In the genomic region with DNA sequence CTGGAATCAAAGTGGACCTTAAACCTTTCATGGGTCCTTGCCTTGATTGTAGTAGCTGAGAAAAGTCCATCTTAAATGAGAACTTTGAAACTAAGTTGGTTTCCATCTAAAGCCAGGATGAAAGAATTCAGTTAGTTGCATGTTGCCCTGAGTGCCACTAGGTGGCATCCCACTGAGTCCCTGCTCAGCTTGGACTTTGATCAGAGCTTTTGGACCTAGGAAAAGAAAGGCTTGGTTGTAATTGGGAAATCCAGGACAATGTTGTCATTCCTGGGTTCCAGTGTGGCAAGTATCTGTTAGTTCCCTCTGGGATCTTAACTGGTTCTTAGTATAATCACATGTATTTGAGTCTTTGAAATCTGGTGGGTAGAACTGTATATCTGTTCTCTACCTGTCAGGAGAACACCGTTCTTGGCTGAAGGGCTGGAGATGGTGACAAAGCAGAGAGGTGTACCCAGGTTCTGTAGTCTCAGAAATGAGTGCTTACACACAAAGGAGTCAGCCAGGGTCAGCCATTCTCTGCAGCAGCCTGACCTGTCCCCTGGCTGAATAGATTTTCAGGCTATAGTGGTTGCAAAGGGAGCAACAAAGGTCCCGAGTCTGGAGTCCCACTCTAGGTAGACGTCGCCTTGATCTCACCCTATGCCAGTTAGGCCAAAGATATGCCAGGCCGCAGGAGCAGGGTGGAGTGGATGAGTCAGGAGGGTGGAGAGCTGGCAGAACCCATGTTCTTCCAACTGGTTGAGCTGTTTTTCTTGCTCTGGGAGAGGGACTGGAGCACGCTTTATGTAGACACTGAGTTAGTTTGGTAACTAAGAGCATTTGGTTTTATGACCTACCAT, we compare ENCODE assay signal across 8 mouse cellular contexts. TPM values are rescaled to one million over a fixed set of nuclear protein-coding genes. Genes with fewer than 3 reads are reported as not detected.
DNase-seq lines count a peak whose midpoint lies in the region; ATAC-seq and TF ChIP-seq lines count a peak whose summit lies in the region.

No protein-coding gene starts in this region.

- peaks cover 45% of the 10 kb centered on the region for H3K36me3 ChIP-seq in hindbrain, postnatal 0 days (ENCODE audit: insufficient read depth, low read length)
- peaks cover 12% of the 10 kb centered on the region for H3K36me3 ChIP-seq in hindbrain, embryonic 11.5 days (ENCODE audit: control insufficient read depth, insufficient read depth, low read length)
- peaks cover 69 to 95% of the 10 kb centered on the region in 2 experiments for H3K36me3 ChIP-seq in CH12.LX (replicated peaks in 1 of 2; ENCODE audit: control insufficient read depth in 1 of 2, insufficient read depth in 1 of 2, low read length in 1 of 2)
- H3K36me3 ChIP-seq in intestine, postnatal 0 days (ENCODE audit: control insufficient read depth, insufficient read depth) = peaks cover 51% of the 10 kb centered on the region

- no peak for TF ChIP-seq POLR2A in CH12.LX (IDR thresholded peaks at IDR 0.05; ENCODE audit: low read depth, low read length)

- dilution Hi-C loops in CH12.LX (cut with MboI; ENCODE audit: extremely low pct_ligation_motif_present, extremely low pct_unique_long_range_greater_than_20kb, low sequenced_read_pairs) = no loop called here

- peak; percentile 81 for TF ChIP-seq CTCF in hindbrain, postnatal 0 days (IDR thresholded peaks at IDR 0.05; ENCODE audit: low read depth)
- peak; percentile 69 to 80; a peak in 3 of 4 replicates for TF ChIP-seq CTCF in CH12.LX (conservative IDR thresholded peaks at IDR 0.05 in 1 of 2, IDR thresholded peaks at IDR 0.05 in 1 of 2; ENCODE audit: low read depth in 2 of 2, low read length in 2 of 2)
- TF ChIP-seq CTCF in intestine, postnatal 0 days (IDR thresholded peaks at IDR 0.05; ENCODE audit: low read depth) = peak; percentile 91

- in situ Hi-C loops in CH12.LX (cut with MboI; ENCODE audit: low pct_ligation_motif_present, low pct_unique_long_range_greater_than_20kb, low sequenced_read_pairs) = no loop called here

- WGBS in hindbrain, postnatal 0 days = 93% methylated on average over 6 of the region's 6 CpGs
- 95% methylated on average over 6 of the region's 6 CpGs for WGBS in hindbrain, embryonic 11.5 days
- 75% methylated on average over 6 of the region's 6 CpGs for WGBS in intestine, postnatal 0 days

- no peak overlapping the region for H3K9ac ChIP-seq in hindbrain, postnatal 0 days (replicated peaks; ENCODE audit: low read length)
- no peak overlapping the region for H3K9ac ChIP-seq in hindbrain, embryonic 11.5 days (ENCODE audit: low read depth, low read length)
- no peak overlapping the region for H3K9ac ChIP-seq in CH12.LX (ENCODE audit: insufficient read depth, low read depth)
- no peak overlapping the region for H3K9ac ChIP-seq in intestine, postnatal 0 days (ENCODE audit: low read depth, low read length)

- no peak overlapping the region for H3K27ac ChIP-seq in hindbrain, postnatal 0 days
- H3K27ac ChIP-seq in hindbrain, embryonic 11.5 days (ENCODE audit: low read depth, low read length) = no peak overlapping the region
- H3K27ac ChIP-seq in CH12.LX (ENCODE audit: insufficient read depth, low read depth) = no peak overlapping the region
- H3K27ac ChIP-seq in intestine, postnatal 0 days (ENCODE audit: low read depth, low read length) = peak overlapping the region; percentile 64

- no peak for TF ChIP-seq EP300 in CH12.LX (IDR thresholded peaks at IDR 0.05; ENCODE audit: low read length)

- no peaks in the 10 kb centered on the region for H3K4me1 ChIP-seq in hindbrain, postnatal 0 days (ENCODE audit: insufficient read depth, low read length)
- H3K4me1 ChIP-seq in hindbrain, embryonic 11.5 days (replicated peaks; ENCODE audit: control insufficient read depth, insufficient read depth, low read length) = no peaks in the 10 kb centered on the region
- H3K4me1 ChIP-seq in CH12.LX (ENCODE audit: control insufficient read depth in 1 of 2, insufficient read depth in 2 of 2) = no peaks in the 10 kb centered on the region
- peaks cover 5% of the 10 kb centered on the region; the same call in 1 of the 2 replicates for H3K4me1 ChIP-seq in intestine, postnatal 0 days (replicated peaks; ENCODE audit: control insufficient read depth, insufficient read depth, low read length)

- no peak overlapping the region for H3K4me2 ChIP-seq in hindbrain, postnatal 0 days (ENCODE audit: low read depth, low read length)
- no peak overlapping the region for H3K4me2 ChIP-seq in hindbrain, embryonic 11.5 days (replicated peaks; ENCODE audit: low read depth, low read length)
- H3K4me2 ChIP-seq in CH12.LX (ENCODE audit: insufficient read depth, low read depth, poor library complexity, severe bottlenecking) = no peak overlapping the region
- 0 out of 2 replicates have a peak overlapping the region, but pooled peaks have one; percentile 9 for H3K4me2 ChIP-seq in intestine, postnatal 0 days (replicated peaks; ENCODE audit: low read depth)

- H3K27me3 ChIP-seq in hindbrain, postnatal 0 days (ENCODE audit: insufficient read depth, low read length) = no peaks in the 10 kb centered on the region
- H3K27me3 ChIP-seq in hindbrain, embryonic 11.5 days (ENCODE audit: control insufficient read depth, insufficient read depth, low read length) = no peaks in the 10 kb centered on the region
- no peaks in the 10 kb centered on the region for H3K27me3 ChIP-seq in CH12.LX (replicated peaks)
- H3K27me3 ChIP-seq in intestine, postnatal 0 days (replicated peaks; ENCODE audit: control insufficient read depth, insufficient read depth, low read length) = no peaks in the 10 kb centered on the region

- TF ChIP-seq RAD21 in CH12.LX (IDR thresholded peaks at IDR 0.05; ENCODE audit: low read depth, low read length) = peak; percentile 11

- no peak for ATAC-seq in hindbrain, postnatal 0 days
- no peak; the same call in 1 of the 2 replicates for ATAC-seq in hindbrain, embryonic 11.5 days (ENCODE audit: low FRiP score)
- ATAC-seq in intestine, postnatal 0 days = peak; percentile 63
- ATAC-seq in neutrophil, adult 5-6 weeks (ENCODE audit: extremely low read depth, insufficient number of reproducible peaks, low FRiP score, poor library complexity, severe bottlenecking) = peak; percentile 49; the same call in 1 of the 2 replicates

- peak; percentile 51 for DNase-seq in hindbrain, postnatal 0 days (ENCODE audit: low spot score)
- no peak for DNase-seq in hindbrain, embryonic 11.5 days (ENCODE audit: low spot score)
- DNase-seq in CH12.LX (ENCODE audit: extremely low read depth) = peak; percentile 17
- peak; percentile 17 for DNase-seq in c-Kit-positive CD71-positive TER-119-negative erythroid progenitor cells, embryonic 14.5 days (ENCODE audit: low read depth)
- no peak for DNase-seq in cerebellum, adult 9-11 months
- no peak for DNase-seq in frontal cortex, postnatal 10 days (ENCODE audit: low spot score in 2 of 2)

- H3K9me3 ChIP-seq in hindbrain, postnatal 0 days (ENCODE audit: low read length) = no peaks in the 10 kb centered on the region
- H3K9me3 ChIP-seq in hindbrain, embryonic 11.5 days (ENCODE audit: control insufficient read depth, low read length) = no peaks in the 10 kb centered on the region
- H3K9me3 ChIP-seq in CH12.LX (replicated peaks; ENCODE audit: low read length) = no peaks in the 10 kb centered on the region
- no peaks in the 10 kb centered on the region for H3K9me3 ChIP-seq in intestine, postnatal 0 days (ENCODE audit: control insufficient read depth)

- no peak overlapping the region for H3K4me3 ChIP-seq in hindbrain, postnatal 0 days (ENCODE audit: low read length)
- H3K4me3 ChIP-seq in hindbrain, embryonic 11.5 days (ENCODE audit: low read depth, low read length) = no peak overlapping the region
- H3K4me3 ChIP-seq in CH12.LX (replicated peaks in 1 of 3; ENCODE audit: low read depth in 2 of 3, low read length in 2 of 3, poor library complexity in 1 of 3) = no peak overlapping the region
- no peak overlapping the region for H3K4me3 ChIP-seq in intestine, postnatal 0 days (ENCODE audit: low read depth, low read length)

- H3K79me2 ChIP-seq in CH12.LX (replicated peaks; ENCODE audit: control insufficient read depth, extremely low read depth, insufficient read depth, poor library complexity, severe bottlenecking) = peaks cover 4% of the 10 kb centered on the region; the same call in 1 of the 2 replicates

TF ChIP-seq in CH12.LX, 34 proteins besides CTCF, POLR2A, EP300 and RAD21:
- TF ChIP-seq SMC3 (IDR thresholded peaks at IDR 0.05; ENCODE audit: low read depth, low read length) = peak; percentile 48
- TF ChIP-seq UBTF (IDR thresholded peaks at IDR 0.05; ENCODE audit: low read depth, low read length) = no peak

RNA-seq across cellular contexts. Expression of a gene that starts 10.8 kb away (rescaled TPM):
- total RNA-seq in hindbrain, postnatal 0 days (2014; rRNA removed) = 25.9 and 31.3 TPM in 2 replicates
- polyA plus RNA-seq in hindbrain, postnatal 0 days (2015; fragmentation: Nextera tagmentation; extraction: Ambion mirVana) = 57.5 and 64.5 TPM in 2 replicates
- 104 and 106 TPM in 2 replicates for polyA plus RNA-seq in hindbrain, embryonic 11.5 days (2014; fragmentation: Nextera tagmentation; extraction: Ambion mirVana)
- 135 and 154 TPM in 2 replicates for total RNA-seq in CH12.LX (2012; rRNA removed)
- 139 and 144 TPM in 2 replicates for total RNA-seq in CH12.LX (2014; rRNA removed)
- polyA plus RNA-seq in CH12.LX (2012; ENCODE audit: insufficient read length, low read depth) = 143 and 184 TPM in 2 replicates
- 53.2 and 53.6 TPM in 2 replicates for polyA plus RNA-seq in intestine, postnatal 0 days (2015; fragmentation: Nextera tagmentation; extraction: Ambion mirVana)
- 35.0 and 42.7 TPM in 2 replicates for total RNA-seq in neutrophil, adult 5-6 weeks (2017)

RNA-seq across cellular contexts. Expression of a gene that starts 10.8 kb away (rescaled TPM):
- total RNA-seq in hindbrain, postnatal 0 days (2014; rRNA removed) = 82.9 and 91.6 TPM in 2 replicates
- polyA plus RNA-seq in hindbrain, postnatal 0 days (2015; fragmentation: Nextera tagmentation; extraction: Ambion mirVana) = 81.8 and 83.4 TPM in 2 replicates
- polyA plus RNA-seq in hindbrain, embryonic 11.5 days (2014; fragmentation: Nextera tagmentation; extraction: Ambion mirVana) = 55.8 and 62.5 TPM in 2 replicates
- total RNA-seq in CH12.LX (2012; rRNA removed) = 37.2 and 45.1 TPM in 2 replicates
- 61.2 and 62.6 TPM in 2 replicates for total RNA-seq in CH12.LX (2014; rRNA removed)
- 61.4 and 74.4 TPM in 2 replicates for polyA plus RNA-seq in CH12.LX (2012; ENCODE audit: insufficient read length, low read depth)
- polyA plus RNA-seq in intestine, postnatal 0 days (2015; fragmentation: Nextera tagmentation; extraction: Ambion mirVana) = 52.1 and 55.3 TPM in 2 replicates
- total RNA-seq in neutrophil, adult 5-6 weeks (2017) = 26.5 and 27.1 TPM in 2 replicates

RNA-seq across cellular contexts. Expression of a gene that starts 27.0 kb away (rescaled TPM):
- total RNA-seq in hindbrain, postnatal 0 days (2014; rRNA removed) = 3.8 and 5.8 TPM in 2 replicates
- polyA plus RNA-seq in hindbrain, postnatal 0 days (2015; fragmentation: Nextera tagmentation; extraction: Ambion mirVana) = 5.6 and 6.9 TPM in 2 replicates
- not detected in 2 replicates for polyA plus RNA-seq in hindbrain, embryonic 11.5 days (2014; fragmentation: Nextera tagmentation; extraction: Ambion mirVana)
- total RNA-seq in CH12.LX (2012; rRNA removed) (0.13 TPM in 1 of 2 replicates, not detected in the other), CH12.LX (2014; rRNA removed) (not detected in 2 replicates)
- polyA plus RNA-seq in CH12.LX (2012; ENCODE audit: insufficient read length, low read depth) = 0.31 and 0.33 TPM in 2 replicates
- polyA plus RNA-seq in intestine, postnatal 0 days (2015; fragmentation: Nextera tagmentation; extraction: Ambion mirVana) = 3.5 and 4.7 TPM in 2 replicates
- total RNA-seq in neutrophil, adult 5-6 weeks (2017) = not detected in 2 replicates

Comparison
In these comparisons a context has a peak if more than half of its experiments do, and no peak if none do; other contexts are left out.
1. DNase-seq: peak in hindbrain, postnatal 0 days (single experiment), CH12.LX (single experiment) and c-Kit-positive CD71-positive TER-119-negative erythroid progenitor cells, embryonic 14.5 days (single experiment); none in hindbrain, embryonic 11.5 days (single experiment), cerebellum, adult 9-11 months (single experiment) and frontal cortex, postnatal 10 days (0 of 2).
2. ATAC-seq: peak in intestine, postnatal 0 days (single experiment) and neutrophil, adult 5-6 weeks (single experiment); none in hindbrain, postnatal 0 days (single experiment) and hindbrain, embryonic 11.5 days (single experiment).
3. Peak in every context shown above with its lines, with median percentiles within 50 percentile points of each other: CTCF ChIP-seq.